Mouse (Mus musculus): ENCODE data around the gene Grik2. TPM values are rescaled to one million over a fixed set of nuclear protein-coding genes. Genes with fewer than 3 reads are reported as not detected.

Grik2 gene
- total RNA-seq, 2 experiments from 2014 or later, result 70.8 to 73.1 TPM

- Histone ChIP-seq H3K27ac (peak overlapping the region; percentile 36; the same call in 1 of the 2 replicates), H3K4me3 (no peak overlapping the region)
- no peak for DNase-seq (ENCODE audit: extremely low spot score in 1 of 2, low spot score in 2 of 2)
- intact Hi-C loops (cut with DNase I), result no loop called here
- no peak for TF ChIP-seq CTCF (IDR thresholded peaks at IDR 0.05)
Measured at GRCm38 (mm10) chr10:49652320-49652719, 136.2 kb downstream of the Grik2 start.

- Histone ChIP-seq H3K4me3 (no peak overlapping the region), H3K27ac (no peak overlapping the region; the same call in 1 of the 2 replicates)
- intact Hi-C loops (cut with DNase I), result no loop called here
- TF ChIP-seq CTCF (IDR thresholded peaks at IDR 0.05), result no peak
- DNase-seq (ENCODE audit: extremely low spot score in 1 of 2, low spot score in 2 of 2), result no peak
Measured at GRCm38 (mm10) chr10:49647116-49647515, 141.4 kb downstream of the Grik2 start.

GRCm38 (mm10) chr10:49639901-49640300, 148.7 kb downstream of the Grik2 start:
- DNase-seq (ENCODE audit: extremely low spot score in 1 of 2, low spot score in 2 of 2), result no peak
- intact Hi-C loops (cut with DNase I), result no loop called here
- Histone ChIP-seq H3K4me3 (no peak overlapping the region), H3K27ac (no peak overlapping the region)
- no peak for TF ChIP-seq CTCF (IDR thresholded peaks at IDR 0.05)

GRCm38 (mm10) chr10:49623951-49624350, 164.6 kb downstream of the Grik2 start:
- DNase-seq (ENCODE audit: extremely low spot score in 1 of 2, low spot score in 2 of 2), result no peak
- intact Hi-C loops (cut with DNase I), result no loop called here
- no peak for TF ChIP-seq CTCF (IDR thresholded peaks at IDR 0.05)
- H3K27ac ChIP-seq, result no peak overlapping the region
- no peak overlapping the region for H3K4me3 ChIP-seq

GRCm38 (mm10) chr10:49597652-49598051, 190.9 kb downstream of the Grik2 start:
- H3K27ac ChIP-seq, result no peak overlapping the region
- DNase-seq (ENCODE audit: extremely low spot score in 1 of 2, low spot score in 2 of 2), result no peak
- H3K4me3 ChIP-seq, result no peak overlapping the region
- no peak for TF ChIP-seq CTCF (IDR thresholded peaks at IDR 0.05)
- intact Hi-C loops (cut with DNase I), result no loop called here

GRCm38 (mm10) chr10:49573514-49573913, 215.1 kb downstream of the Grik2 start:
- no peak overlapping the region for H3K4me3 ChIP-seq
- no peak for DNase-seq (ENCODE audit: extremely low spot score in 1 of 2, low spot score in 2 of 2)
- intact Hi-C loops (cut with DNase I), result no loop called here
- H3K27ac ChIP-seq, result no peak overlapping the region
- no peak for TF ChIP-seq CTCF (IDR thresholded peaks at IDR 0.05)

GRCm38 (mm10) chr10:49559872-49560407, 228.6 kb downstream of the Grik2 start:
- TF ChIP-seq CTCF (IDR thresholded peaks at IDR 0.05), result no peak
- H3K27ac ChIP-seq, result no peak overlapping the region
- DNase-seq (ENCODE audit: extremely low spot score in 1 of 2, low spot score in 2 of 2), result no peak
- intact Hi-C loops (cut with DNase I), result no loop called here
- no peak overlapping the region for H3K4me3 ChIP-seq

- Histone ChIP-seq H3K4me3 (no peak overlapping the region), H3K27ac (no peak overlapping the region)
- intact Hi-C loops (cut with DNase I), result no loop called here
- TF ChIP-seq CTCF (IDR thresholded peaks at IDR 0.05), result no peak
- no peak for DNase-seq (ENCODE audit: extremely low spot score in 1 of 2, low spot score in 2 of 2)
Measured at GRCm38 (mm10) chr10:49542249-49542648, 246.3 kb downstream of the Grik2 start.

- Histone ChIP-seq H3K27ac (no peak overlapping the region), H3K4me3 (no peak overlapping the region)
- TF ChIP-seq CTCF (IDR thresholded peaks at IDR 0.05), result peak; percentile 61
- intact Hi-C loops (cut with DNase I), result loop anchor here (10.0 kb wide), 1 partner anchor 265 kb away; no protein-coding TSS in a partner anchor
- no peak for DNase-seq (ENCODE audit: extremely low spot score in 1 of 2, low spot score in 2 of 2)
Measured at GRCm38 (mm10) chr10:49519752-49520151, 268.8 kb downstream of the Grik2 start.

- no peak overlapping the region for H3K4me3 ChIP-seq
- DNase-seq (ENCODE audit: extremely low spot score in 1 of 2, low spot score in 2 of 2), result no peak
- TF ChIP-seq CTCF (IDR thresholded peaks at IDR 0.05), result no peak
- H3K27ac ChIP-seq, result no peak overlapping the region
- intact Hi-C loops (cut with DNase I), result no loop called here
Measured at GRCm38 (mm10) chr10:49500628-49501027, 287.9 kb downstream of the Grik2 start.

- H3K4me3 ChIP-seq, result no peak overlapping the region
- TF ChIP-seq CTCF (IDR thresholded peaks at IDR 0.05), result no peak
- no peak for DNase-seq (ENCODE audit: extremely low spot score in 1 of 2, low spot score in 2 of 2)
- intact Hi-C loops (cut with DNase I), result no loop called here
- no peak overlapping the region for H3K27ac ChIP-seq
Measured at GRCm38 (mm10) chr10:49497302-49497701, 291.3 kb downstream of the Grik2 start.

GRCm38 (mm10) chr10:49481439-49481838, 307.1 kb downstream of the Grik2 start:
- no peak overlapping the region for H3K27ac ChIP-seq
- no peak overlapping the region for H3K4me3 ChIP-seq
- DNase-seq (ENCODE audit: extremely low spot score in 1 of 2, low spot score in 2 of 2), result no peak
- TF ChIP-seq CTCF (IDR thresholded peaks at IDR 0.05), result peak; percentile 32
- intact Hi-C loops (cut with DNase I), result no loop called here

GRCm38 (mm10) chr10:49480085-49480749, 308.3 kb downstream of the Grik2 start:
- Histone ChIP-seq H3K27ac (no peak overlapping the region), H3K4me3 (no peak overlapping the region)
- intact Hi-C loops (cut with DNase I), result no loop called here
- no peak for TF ChIP-seq CTCF (IDR thresholded peaks at IDR 0.05)
- no peak for DNase-seq (ENCODE audit: extremely low spot score in 1 of 2, low spot score in 2 of 2)
